Mouse (Mus musculus) lung, postnatal 4 days (tissue): ENCODE data around the gene Parl.

Experiments
- DNase-seq, 2 experiments: peaks; one replicate each; pipeline ENCODE4 v3.0.0; 2021

Gene Parl

GRCm38 (mm10) chr16:20234406-20234805 is 67.8 kb downstream of the Parl start:
- no peak for DNase-seq
